ENCODE assay signal across 16 mouse cellular contexts in the genomic region with DNA sequence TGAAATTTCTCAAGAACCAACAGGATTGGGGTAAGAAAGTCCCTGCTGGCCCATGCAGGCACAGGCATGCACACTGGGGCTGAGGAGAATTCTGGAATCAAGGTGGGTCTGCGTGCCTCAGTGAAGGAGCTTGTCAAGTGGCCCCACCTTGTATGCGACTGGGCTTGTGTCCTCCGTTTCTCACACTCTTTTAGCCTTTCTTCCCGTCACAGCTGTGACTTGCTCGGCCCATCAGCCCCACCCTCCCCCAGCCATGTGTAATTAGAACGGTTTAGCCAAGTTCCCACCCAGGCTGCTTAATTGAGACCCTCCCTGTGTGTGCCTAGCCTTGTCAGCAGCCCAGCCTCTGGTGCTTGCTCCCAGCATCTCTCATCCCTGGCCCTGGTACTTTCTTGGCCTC. TPM values are rescaled to one million over a fixed set of nuclear protein-coding genes. Genes with fewer than 3 reads are reported as not detected.
DNase-seq lines count a peak whose midpoint lies in the region; ATAC-seq lines count a peak whose summit lies in the region.
"Had no signal": no experiment of that assay in that cellular context is flagged by ENCODE, and none has a peak within 500 bp of the region (broad histone marks: within the 10 kb centered on the region; RNA-seq: fewer than 3 reads in every experiment).

No protein-coding gene starts in this region.

- no peak overlapping the region for H3K27ac ChIP-seq in midbrain, embryonic 12.5 days (replicated peaks)
- no peak overlapping the region for H3K27ac ChIP-seq in midbrain, embryonic 16.5 days (ENCODE audit: low read length)
- peak overlapping the region; percentile 66 for H3K27ac ChIP-seq in embryonic facial prominence, embryonic 14.5 days (replicated peaks; ENCODE audit: low read depth, low read length)
- H3K27ac ChIP-seq in lung, embryonic 16.5 days (ENCODE audit: low read length): peak overlapping the region; percentile 53; the same call in 1 of the 2 replicates
- H3K27ac ChIP-seq in stomach, embryonic 16.5 days (ENCODE audit: low read length): peak overlapping the region; percentile 76
- H3K27ac ChIP-seq: kidney, postnatal 0 days; midbrain, embryonic 10.5 days had no signal

- H3K27me3 ChIP-seq in midbrain, embryonic 12.5 days: no peaks in the 10 kb centered on the region
- no peaks in the 10 kb centered on the region for H3K27me3 ChIP-seq in midbrain, embryonic 16.5 days (ENCODE audit: control insufficient read depth, insufficient read depth, low read depth, low read length)
- H3K27me3 ChIP-seq in embryonic facial prominence, embryonic 14.5 days (replicated peaks; ENCODE audit: control insufficient read depth, insufficient read depth, low read length): no peaks in the 10 kb centered on the region
- H3K27me3 ChIP-seq in lung, embryonic 16.5 days (ENCODE audit: control insufficient read depth, insufficient read depth, low read depth, low read length): no peaks in the 10 kb centered on the region
- H3K27me3 ChIP-seq in stomach, embryonic 16.5 days (ENCODE audit: control insufficient read depth, insufficient read depth, low read length): no peaks in the 10 kb centered on the region
- H3K27me3 ChIP-seq: CH12.LX, Patski had no signal

- peaks cover 17% of the 10 kb centered on the region for H3K4me1 ChIP-seq in midbrain, embryonic 12.5 days
- no peaks in the 10 kb centered on the region for H3K4me1 ChIP-seq in midbrain, embryonic 16.5 days (ENCODE audit: control insufficient read depth, insufficient read depth, low read length)
- H3K4me1 ChIP-seq in embryonic facial prominence, embryonic 14.5 days (ENCODE audit: control insufficient read depth, insufficient read depth, low read length): peaks cover 10% of the 10 kb centered on the region
- peaks cover 11% of the 10 kb centered on the region for H3K4me1 ChIP-seq in lung, embryonic 16.5 days (replicated peaks; ENCODE audit: control insufficient read depth, insufficient read depth, low read length)
- H3K4me1 ChIP-seq in stomach, embryonic 16.5 days (ENCODE audit: control insufficient read depth, insufficient read depth, low read length): peaks cover 11% of the 10 kb centered on the region

- H3K9me3 ChIP-seq in midbrain, embryonic 12.5 days: no peaks in the 10 kb centered on the region
- no peaks in the 10 kb centered on the region for H3K9me3 ChIP-seq in midbrain, embryonic 16.5 days (replicated peaks; ENCODE audit: control insufficient read depth, low read length, poor library complexity, severe bottlenecking)
- H3K9me3 ChIP-seq in embryonic facial prominence, embryonic 14.5 days (ENCODE audit: control insufficient read depth, low read length): no peaks in the 10 kb centered on the region
- no peaks in the 10 kb centered on the region for H3K9me3 ChIP-seq in lung, embryonic 16.5 days (ENCODE audit: control insufficient read depth, low read length)
- H3K9me3 ChIP-seq in stomach, embryonic 16.5 days (replicated peaks; ENCODE audit: control insufficient read depth, low read length): no peaks in the 10 kb centered on the region
- H3K9me3 ChIP-seq: midbrain, embryonic 10.5 days had no signal

- no peak overlapping the region for H3K4me2 ChIP-seq in midbrain, embryonic 12.5 days (replicated peaks)
- H3K4me2 ChIP-seq in midbrain, embryonic 16.5 days (ENCODE audit: low read length): no peak overlapping the region
- no peak overlapping the region for H3K4me2 ChIP-seq in embryonic facial prominence, embryonic 14.5 days (ENCODE audit: low read depth, low read length)
- H3K4me2 ChIP-seq in lung, embryonic 16.5 days (ENCODE audit: low read depth, low read length): no peak overlapping the region
- no peak overlapping the region for H3K4me2 ChIP-seq in stomach, embryonic 16.5 days (ENCODE audit: low read depth, low read length)

- no peak overlapping the region for H3K9ac ChIP-seq in midbrain, embryonic 12.5 days (replicated peaks)
- no peak overlapping the region for H3K9ac ChIP-seq in midbrain, embryonic 16.5 days (ENCODE audit: low read depth, low read length)
- H3K9ac ChIP-seq in embryonic facial prominence, embryonic 14.5 days (ENCODE audit: low read depth, low read length): no peak overlapping the region
- H3K9ac ChIP-seq in lung, embryonic 16.5 days (ENCODE audit: low read length): no peak overlapping the region
- H3K9ac ChIP-seq in stomach, embryonic 16.5 days (ENCODE audit: low read length): no peak overlapping the region

- peak; percentile 74 for DNase-seq in embryonic facial prominence, embryonic 14.5 days (ENCODE audit: low spot score)
- DNase-seq in kidney, postnatal 4 days: no peak
- DNase-seq: adrenal gland, adult 8-10 months; cerebellum, adult 9-11 months; heart, postnatal 10 days; right cerebral cortex, postnatal 4 days; thymus, postnatal 4 days had no signal

- ATAC-seq in midbrain, embryonic 12.5 days (ENCODE audit: low FRiP score, low read depth): 0 out of 2 replicates have a peak, but pooled peaks have one; percentile 38
- no peak for ATAC-seq in midbrain, embryonic 16.5 days
- ATAC-seq in embryonic facial prominence, embryonic 14.5 days (ENCODE audit: low read depth): peak; percentile 38
- ATAC-seq in lung, embryonic 16.5 days (ENCODE audit: low read depth): peak; percentile 37
- no peak; the same call in 1 of the 2 replicates for ATAC-seq in stomach, embryonic 16.5 days (ENCODE audit: insufficient read depth, low FRiP score)
- no peak for ATAC-seq in monocyte, adult 5-6 weeks (replicated peaks; ENCODE audit: insufficient number of reproducible peaks, low FRiP score, low TSS enrichment, poor library complexity, severe bottlenecking)
- ATAC-seq: Patski had no signal

- H3K4me3 ChIP-seq in midbrain, embryonic 12.5 days: no peak overlapping the region
- no peak overlapping the region for H3K4me3 ChIP-seq in midbrain, embryonic 16.5 days (ENCODE audit: low read depth, low read length)
- H3K4me3 ChIP-seq in embryonic facial prominence, embryonic 14.5 days (ENCODE audit: low read depth, low read length): no peak overlapping the region
- H3K4me3 ChIP-seq in lung, embryonic 16.5 days (ENCODE audit: low read length): no peak overlapping the region
- H3K4me3 ChIP-seq in stomach, embryonic 16.5 days (replicated peaks; ENCODE audit: low read length): no peak overlapping the region
- H3K4me3 ChIP-seq: midbrain, embryonic 10.5 days had no signal

- H3K36me3 ChIP-seq in midbrain, embryonic 12.5 days: no peaks in the 10 kb centered on the region
- no peaks in the 10 kb centered on the region for H3K36me3 ChIP-seq in midbrain, embryonic 16.5 days (ENCODE audit: control insufficient read depth, insufficient read depth, low read length)
- H3K36me3 ChIP-seq in embryonic facial prominence, embryonic 14.5 days (ENCODE audit: control insufficient read depth, insufficient read depth, low read length): no peaks in the 10 kb centered on the region
- H3K36me3 ChIP-seq in lung, embryonic 16.5 days (ENCODE audit: control insufficient read depth, insufficient read depth, low read length): no peaks in the 10 kb centered on the region
- no peaks in the 10 kb centered on the region for H3K36me3 ChIP-seq in stomach, embryonic 16.5 days (ENCODE audit: control insufficient read depth, insufficient read depth, low read length)

- WGBS in midbrain, embryonic 12.5 days: 54% methylated on average over 6 of the region's 6 CpGs
- WGBS in midbrain, embryonic 16.5 days: 51% methylated on average over 6 of the region's 6 CpGs
- WGBS in embryonic facial prominence, embryonic 14.5 days: 47% methylated on average over 6 of the region's 6 CpGs
- 44% methylated on average over 6 of the region's 6 CpGs for WGBS in lung, embryonic 16.5 days
- 55% methylated on average over 6 of the region's 6 CpGs for WGBS in stomach, embryonic 16.5 days

RNA-seq across cellular contexts. Expression of gene Ralbp1, which starts 28.5 kb away (rescaled TPM):
- 32.7 and 47.9 TPM in 2 replicates for polyA plus RNA-seq in midbrain, embryonic 12.5 days (2016; fragmentation: Nextera tagmentation; extraction: Ambion mirVana)
- 50.2 and 51.6 TPM in 2 replicates for polyA plus RNA-seq in midbrain, embryonic 16.5 days (2015; fragmentation: Nextera tagmentation; extraction: Ambion mirVana)
- polyA plus RNA-seq in embryonic facial prominence, embryonic 14.5 days (2014; fragmentation: Nextera tagmentation; extraction: Ambion mirVana): 88.9 and 95.6 TPM in 2 replicates
- polyA plus RNA-seq in lung, embryonic 16.5 days (2015; fragmentation: Nextera tagmentation; extraction: Ambion mirVana): 95.4 and 101 TPM in 2 replicates
- 87.0 and 103 TPM in 2 replicates for polyA plus RNA-seq in stomach, embryonic 16.5 days (2015; fragmentation: Nextera tagmentation; extraction: Ambion mirVana)
- 102 to 122 TPM (median 106 TPM) in 3 replicates for total RNA-seq in monocyte, adult 5-6 weeks (2017)

RNA-seq across cellular contexts. Expression of gene Twsg1, which starts 36.9 kb away (rescaled TPM):
- 92.9 and 95.7 TPM in 2 replicates for polyA plus RNA-seq in midbrain, embryonic 12.5 days (2016; fragmentation: Nextera tagmentation; extraction: Ambion mirVana)
- 47.1 and 54.0 TPM in 2 replicates for polyA plus RNA-seq in midbrain, embryonic 16.5 days (2015; fragmentation: Nextera tagmentation; extraction: Ambion mirVana)
- polyA plus RNA-seq in embryonic facial prominence, embryonic 14.5 days (2014; fragmentation: Nextera tagmentation; extraction: Ambion mirVana): 144 and 157 TPM in 2 replicates
- 126 and 129 TPM in 2 replicates for polyA plus RNA-seq in lung, embryonic 16.5 days (2015; fragmentation: Nextera tagmentation; extraction: Ambion mirVana)
- 125 and 128 TPM in 2 replicates for polyA plus RNA-seq in stomach, embryonic 16.5 days (2015; fragmentation: Nextera tagmentation; extraction: Ambion mirVana)
- total RNA-seq in monocyte, adult 5-6 weeks (2017): 4.4 to 6.4 TPM (median 5.1 TPM) in 3 replicates

Comparison
In these comparisons a context has a peak if more than half of its experiments do, and no peak if none do; other contexts are left out.
1. ATAC-seq: peak in midbrain, embryonic 12.5 days (single experiment), embryonic facial prominence, embryonic 14.5 days (single experiment) and lung, embryonic 16.5 days (single experiment); none in midbrain, embryonic 16.5 days (single experiment), stomach, embryonic 16.5 days (single experiment) and monocyte, adult 5-6 weeks (single experiment).
2. H3K27ac ChIP-seq: peak in embryonic facial prominence, embryonic 14.5 days (single experiment), lung, embryonic 16.5 days (single experiment) and stomach, embryonic 16.5 days (single experiment); none in midbrain, embryonic 12.5 days (single experiment) and midbrain, embryonic 16.5 days (single experiment).